Mouse (Mus musculus) layer of hippocampus, adult 18-20 months (tissue): ENCODE measurements around the gene Mup13. TPM values are rescaled to one million over a fixed set of nuclear protein-coding genes. Genes with fewer than 3 reads are reported as not detected.
"Not testable (repeated sequence)": the region's sequence is repeated elsewhere in the genome, so short reads cannot be mapped to it uniquely, and the experiment has no call there.

Experiments
- DNase-seq, 2 experiments: peaks; one replicate each; pipeline ENCODE4 v3.0.0; 2022; ENCODE audit warnings: low spot score in 2 of 2
- long read RNA-seq: library from polyadenylated mRNA; stranded (forward); transcript quantifications from one replicate; pipeline ENCODE4 v2.0.0, GENCODE M21; 2021
- total RNA-seq, 2 experiments: library from RNA; stranded (reverse); gene quantifications; 2 replicates each; pipeline ENCODE4 v1.2.3; 2021

Gene Mup13
- total RNA-seq, result not detected
- long read RNA-seq, result 0 reads

DNA sequence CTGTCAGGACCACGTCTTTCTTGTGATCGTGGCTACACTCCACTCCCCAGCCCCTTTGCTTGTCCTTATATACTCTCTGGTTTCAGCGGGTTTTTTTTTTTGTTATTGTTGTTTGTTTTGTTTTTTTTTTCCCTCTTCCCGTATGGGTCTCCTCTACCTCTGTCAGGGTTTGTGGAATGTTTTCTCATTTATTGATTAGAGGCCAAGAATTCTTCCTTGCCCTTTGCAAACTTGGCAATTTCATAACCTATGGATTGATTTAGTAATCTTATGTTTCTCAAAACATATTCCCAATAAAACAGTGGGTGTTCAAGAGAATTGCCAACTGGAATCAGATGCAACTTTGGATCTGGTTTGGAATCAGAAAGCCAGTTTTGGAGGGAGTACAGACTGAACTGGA is at the start of gene Mup13:
Gene Mup13, minus strand, starts transcription at position 101 of the 400 bp plus-strand sequence.
- not testable (repeated sequence) for DNase-seq

Other genes starting within 250 kb of the Mup13 start
- not detected for gene Mup14, start 75.7 kb upstream of the Mup13 start, total RNA-seq
- not detected for gene Mup15, start 211.5 kb upstream of the Mup13 start, total RNA-seq